Mouse (Mus musculus) heart, postnatal 0 days (tissue): ENCODE measurements at regions not wholly inside any gene's neighbourhood (a gene's known extent, or its start where the extent isn't known, plus 50 kb on each side); places are given as distances from the start of the nearest gene placed in this dataset.

Source experiments
- CTCF ChIP-seq: IDR thresholded peaks from 2 replicates; pipeline ENCODE4 v1.5.1; 2016; ENCODE audit warnings: antibody characterized with exemption, control low read depth, low read depth
- EP300 ChIP-seq: IDR thresholded peaks from 2 replicates; pipeline ENCODE4 v1.6.1; 2016; ENCODE audit warnings: antibody characterized with exemption, low read depth

GRCm38 (mm10) chr2:124895002-124895401 is 172.9 kb upstream of the Slc24a5 start:
- TF ChIP-seq CTCF (no peak), EP300 (no peak)
